Mouse (Mus musculus): ENCODE measurements around the gene Bicdl1.

- no peak for TF ChIP-seq CTCF (IDR thresholded peaks at IDR 0.05; ENCODE audit: borderline replicate concordance, insufficient read depth, low read length)
- no peak for TF ChIP-seq POLR2A (IDR thresholded peaks at IDR 0.05; ENCODE audit: low read depth, low read length)
Measured at GRCm38 (mm10) chr5:115657234-115657633, 74.2 kb downstream of the Bicdl1 start.

Data from embryonic fibroblast, embryonic 13.5 days (primary cell).